Mouse (Mus musculus): ENCODE data around the gene Spata31d1c.

Spata31d1c gene

DNA sequence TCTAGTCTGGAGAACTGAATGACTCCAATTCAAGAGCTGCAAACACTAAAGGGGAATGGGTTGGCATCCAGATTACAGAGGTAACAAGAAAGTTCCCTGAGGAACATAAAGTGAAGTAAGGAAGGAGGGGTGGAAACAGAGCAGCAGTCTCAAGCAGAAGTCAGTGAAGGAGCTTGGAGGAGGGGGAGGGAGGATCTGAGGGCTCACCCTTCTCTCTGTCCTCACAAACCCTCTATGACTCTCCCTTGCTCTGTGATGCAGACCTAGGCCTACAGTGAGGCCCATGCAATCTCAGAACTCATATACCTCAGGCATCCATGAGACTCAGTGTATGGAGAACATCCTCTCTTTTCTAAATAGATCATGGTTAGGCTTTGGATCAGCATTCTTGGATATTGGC, at the start of gene Spata31d1c:
TSS of gene Spata31d1c (plus strand) at position 301 of the 400 bp plus-strand sequence.
- no peak for DNase-seq (ENCODE audit: low spot score in 2 of 2)

DNA sequence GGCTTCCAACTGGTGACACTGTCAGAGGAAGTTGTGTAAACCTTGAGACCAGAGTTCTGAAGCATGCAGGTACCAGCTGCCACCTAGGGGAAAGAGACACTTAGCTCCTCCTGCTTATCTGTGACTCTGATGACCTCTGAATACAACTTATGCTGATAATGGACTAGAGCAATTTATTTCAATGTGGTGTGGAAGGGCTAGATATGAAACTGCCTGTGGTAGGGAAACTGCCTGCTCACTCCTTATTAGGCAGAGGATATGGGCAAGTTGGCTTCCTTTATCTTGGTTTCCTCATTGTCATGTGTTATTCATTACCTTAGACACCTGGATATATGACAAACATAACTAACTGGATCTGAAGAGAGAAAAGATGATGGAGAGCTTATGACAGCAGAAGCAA, 44.0 kb upstream of the Spata31d1c start:
- no peak for DNase-seq (ENCODE audit: low spot score in 2 of 2)

DNA sequence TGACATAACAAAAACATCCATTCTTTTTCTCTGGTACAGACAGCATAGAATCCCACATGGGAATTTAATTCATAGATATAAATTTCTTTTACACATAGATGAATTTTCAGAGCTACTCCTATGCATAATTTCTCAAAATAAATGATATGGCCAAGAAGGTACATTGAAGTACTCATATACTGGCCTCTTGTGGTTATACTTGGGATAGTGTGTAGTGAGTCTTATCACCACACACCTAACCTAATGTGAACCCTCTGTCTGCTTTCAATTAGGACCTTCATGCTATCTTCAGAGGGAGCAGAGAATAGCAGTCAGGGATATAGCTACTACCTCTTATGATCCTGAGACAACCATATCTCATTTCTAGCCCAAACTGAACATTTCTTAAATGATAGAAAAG, 27.4 kb upstream of the Spata31d1c start:
- no peak for DNase-seq (ENCODE audit: low spot score in 2 of 2)

DNA sequence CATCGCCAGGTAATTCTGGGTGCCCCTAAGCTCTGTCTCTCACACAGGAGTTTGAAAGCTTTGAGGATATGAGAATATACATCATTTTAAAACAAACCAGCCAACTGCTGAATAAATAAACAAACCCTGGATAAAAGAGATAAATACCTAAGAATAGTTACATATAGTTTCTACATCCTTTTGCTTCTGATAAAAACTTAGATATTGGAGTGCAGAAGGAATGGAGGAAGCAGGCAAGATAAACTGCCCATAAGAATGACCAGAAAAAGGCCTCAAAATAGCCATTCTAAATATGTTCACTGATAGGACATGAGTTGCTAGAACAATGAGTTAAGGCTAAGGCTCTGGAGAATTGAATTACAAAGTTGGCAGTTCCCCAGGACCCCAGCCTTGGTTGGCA, 26.1 kb upstream of the Spata31d1c start:
- DNase-seq (ENCODE audit: low spot score in 2 of 2): no peak

DNA sequence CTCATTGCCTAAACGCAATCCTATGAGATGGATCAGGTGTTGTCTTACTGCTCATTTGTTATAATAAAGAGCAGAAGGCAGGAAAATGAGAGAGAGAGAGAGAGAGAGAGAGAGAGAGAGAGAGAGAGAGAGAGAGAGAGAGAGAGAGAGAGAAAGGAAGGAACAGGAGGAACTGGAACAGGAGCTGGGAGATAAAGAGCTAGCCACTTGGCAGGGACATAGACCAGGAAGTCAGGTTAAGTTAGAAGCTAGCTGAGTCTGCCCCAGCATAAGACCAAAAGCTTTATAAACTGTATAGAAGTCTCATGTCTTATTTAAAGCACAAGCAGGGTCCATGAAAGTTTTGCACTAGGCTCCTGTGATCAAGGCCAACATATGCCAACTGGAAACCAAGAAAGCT, 24.9 kb upstream of the Spata31d1c start:
- no peak for DNase-seq (ENCODE audit: low spot score in 2 of 2)

DNA sequence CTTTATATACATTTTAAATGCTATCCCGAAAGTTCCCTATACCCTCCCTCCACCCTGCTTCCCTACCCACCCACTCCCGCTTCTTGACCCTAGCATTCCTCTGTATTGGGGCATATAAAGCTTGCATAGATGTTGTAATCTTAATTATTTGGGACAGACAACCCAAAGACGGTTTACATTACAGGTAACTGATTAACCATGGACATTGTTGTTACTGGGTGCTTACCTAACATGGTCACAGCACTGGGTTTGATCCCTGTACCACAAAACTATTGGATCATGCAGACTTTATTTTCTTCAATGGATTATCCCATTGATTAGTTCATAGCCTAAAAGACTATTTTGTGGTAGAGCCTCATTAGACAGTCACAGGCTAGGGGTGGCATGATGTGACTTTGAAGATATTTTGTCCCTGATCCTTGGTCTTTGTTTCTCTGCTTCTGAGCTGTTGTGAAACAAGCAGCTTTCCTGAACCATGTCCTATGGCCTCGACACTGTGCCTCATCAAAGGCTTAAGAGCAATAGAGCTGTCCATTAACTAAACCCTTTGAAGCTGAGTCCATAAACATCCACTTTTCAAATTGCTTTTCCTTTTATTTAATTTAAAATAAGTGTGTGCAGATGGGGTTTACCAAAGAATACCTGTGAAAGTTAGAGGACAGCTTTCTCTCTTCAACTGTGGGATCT, 21.7 kb upstream of the Spata31d1c start:
- no peak for DNase-seq (ENCODE audit: low spot score in 2 of 2)

DNA sequence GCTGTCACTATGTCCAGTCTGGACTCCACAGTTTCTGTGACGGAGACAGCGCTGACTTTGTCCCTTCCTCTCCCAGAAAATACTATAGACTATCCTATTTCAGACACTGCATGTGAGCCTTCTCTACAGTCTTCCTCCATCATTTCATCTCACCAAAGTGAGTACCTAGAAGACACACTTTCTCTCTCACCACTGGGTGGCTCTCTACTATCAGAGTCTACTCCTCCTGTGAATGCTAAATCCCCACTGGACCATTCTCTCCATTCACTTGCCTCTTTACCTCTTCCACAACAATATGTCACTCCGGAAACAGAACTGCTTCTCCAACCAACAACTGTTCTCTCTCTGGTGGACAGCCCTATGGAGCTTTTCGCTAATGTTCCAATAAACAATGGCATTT, 2.2 kb downstream of the Spata31d1c start:
- DNase-seq (ENCODE audit: low spot score in 2 of 2): no peak

DNA sequence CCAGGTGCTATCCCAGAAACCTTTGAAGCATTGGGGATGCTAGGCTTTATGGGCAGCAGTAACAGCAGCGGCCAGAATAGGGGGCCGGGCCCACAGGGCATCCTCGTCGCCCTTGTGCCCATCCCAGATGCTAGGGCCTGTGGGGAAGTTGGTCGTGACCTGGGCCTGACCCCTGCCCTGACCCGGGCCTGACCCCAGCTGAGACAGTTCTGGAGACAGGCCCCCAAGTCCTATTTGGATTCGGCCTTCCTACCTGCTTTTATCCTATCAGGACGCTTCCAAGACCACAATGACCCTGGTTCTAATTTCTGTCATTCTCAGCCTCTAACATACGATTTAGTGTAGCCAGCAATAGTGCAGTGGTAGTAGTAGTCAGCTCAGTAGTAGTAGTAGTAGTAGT, 19.8 kb downstream of the Spata31d1c start, which contains the start of gene Prss47:
TSS of gene Prss47 (minus strand) at position 101 of the 400 bp plus-strand sequence.
- no peak for DNase-seq (ENCODE audit: low spot score in 2 of 2)

DNA sequence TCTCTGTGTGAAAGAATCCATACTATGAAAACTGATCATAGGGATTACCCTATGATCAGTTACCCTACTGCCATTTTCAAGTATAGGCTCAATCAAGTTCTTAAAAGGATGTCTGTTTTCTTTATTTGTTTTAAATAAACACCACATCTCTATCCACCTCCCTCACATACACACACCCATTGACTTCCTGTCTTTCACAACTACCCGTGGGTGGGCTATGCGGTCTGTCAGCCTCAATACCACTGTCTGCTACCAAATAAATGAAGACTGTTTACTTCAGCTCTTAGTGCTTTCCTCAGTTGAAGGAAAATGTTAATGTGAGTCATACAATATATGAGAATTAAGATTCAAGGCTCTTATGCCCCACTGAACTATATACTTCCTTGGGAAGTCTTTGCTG, 37.1 kb downstream of the Spata31d1c start:
- DNase-seq (ENCODE audit: low spot score in 2 of 2): no peak
